Mouse (Mus musculus) MEL (cell line): ENCODE data around the gene Sipa1l1. TPM values are rescaled to one million over a fixed set of nuclear protein-coding genes. Genes with fewer than 3 reads are reported as not detected.

Source experiments
- DNase-seq: peaks from one replicate; pipeline ENCODE4 v3.0.0; 2011; ENCODE audit warnings: low read depth, low spot score
- H3K27ac ChIP-seq: 2 replicates; pipeline ENCODE4 v1.5.1; 2012; ENCODE audit warnings: low read depth, mild to moderate bottlenecking, control low read depth, low read length, moderate library complexity; ENCODE audit not compliant: control insufficient read depth
- H3K27me3 ChIP-seq, 2 experiments: fragments of 150-350 bp in 1 of 2; sonication (generic) in 1 of 2; 2 replicates each; pipeline ENCODE4 v1.6.1; 2012; ENCODE audit warnings: low read length in 2 of 2, mild to moderate bottlenecking in 2 of 2, improper control_type of control experiment in 1 of 2, moderate library complexity in 1 of 2; ENCODE audit not compliant: insufficient read depth in 2 of 2, control insufficient read depth in 1 of 2
- H3K36me3 ChIP-seq, 2 experiments: 2 replicates each; pipeline ENCODE4 v1.6.1; 2012 to 2014; ENCODE audit warnings: low read length in 2 of 2, improper control_type of control experiment in 1 of 2, inconsistent platforms in 1 of 2, mild to moderate bottlenecking in 1 of 2; ENCODE audit not compliant: insufficient read depth in 2 of 2, control insufficient read depth in 1 of 2
- H3K4me1 ChIP-seq, 2 experiments: fragments of 150-350 bp in 1 of 2; sonication (generic) in 1 of 2; 2 replicates each; pipeline ENCODE4 v1.6.1; 2012; ENCODE audit warnings: low read length in 2 of 2, improper control_type of control experiment in 1 of 2, mild to moderate bottlenecking in 1 of 2; ENCODE audit not compliant: insufficient read depth in 2 of 2, control insufficient read depth in 1 of 2
- H3K4me3 ChIP-seq, 2 experiments: fragments of 150-350 bp in 1 of 2; sonication (generic) in 1 of 2; 2 replicates each; pipeline ENCODE4 v1.5.1; 2012; ENCODE audit warnings: low read depth in 2 of 2, low read length in 2 of 2, mild to moderate bottlenecking in 2 of 2, moderate library complexity in 2 of 2, control low read depth in 1 of 2, improper control_type of control experiment in 1 of 2; ENCODE audit not compliant: control insufficient read depth in 1 of 2, insufficient read depth in 1 of 2
- H3K79me2 ChIP-seq: 2 replicates; pipeline ENCODE4 v1.6.1; 2012; ENCODE audit warnings: mild to moderate bottlenecking, low read length, moderate library complexity; ENCODE audit not compliant: control insufficient read depth, poor library complexity, insufficient read depth
- H3K9ac ChIP-seq: 2 replicates; pipeline ENCODE4 v1.6.1; 2012; ENCODE audit warnings: low read depth, mild to moderate bottlenecking, control low read depth, low read length, moderate library complexity; ENCODE audit not compliant: control insufficient read depth, poor library complexity, severe bottlenecking
- H3K9me3 ChIP-seq: fragments of 150-350 bp; sonication (generic); replicated peaks from 2 replicates; pipeline ENCODE4 v1.6.1; 2012; ENCODE audit warnings: mild to moderate bottlenecking, low read length, improper control_type of control experiment, moderate library complexity; ENCODE audit not compliant: insufficient read depth
- BHLHE40 ChIP-seq: IDR thresholded peaks from 2 replicates; pipeline ENCODE4 v1.6.1; 2012; ENCODE audit warnings: low read depth, mild to moderate bottlenecking, inconsistent platforms, low read length, improper control_type of control experiment, borderline replicate concordance
- CHD1 ChIP-seq: IDR thresholded peaks from 2 replicates; pipeline ENCODE4 v1.6.1; 2012; ENCODE audit warnings: low read depth, mild to moderate bottlenecking, inconsistent platforms, low read length, improper control_type of control experiment
- CHD2 ChIP-seq: IDR thresholded peaks from 2 replicates; pipeline ENCODE4 v1.6.1; 2011; ENCODE audit warnings: low read length, improper control_type of control experiment
- CTCF ChIP-seq, 3 experiments: IDR thresholded peaks in 2 of 3; conservative IDR thresholded peaks in 1 of 3; 2 replicates each; pipeline ENCODE4 v1.5.1; 2011 to 2012; ENCODE audit warnings: low read length in 3 of 3, low read depth in 2 of 3, mild to moderate bottlenecking in 2 of 3, improper control_type of control experiment in 1 of 3, inconsistent platforms in 1 of 3, mixed read lengths in 1 of 3, moderate library complexity in 1 of 3; ENCODE audit not compliant: control insufficient read depth in 1 of 3, insufficient read depth in 1 of 3, poor library complexity in 1 of 3, severe bottlenecking in 1 of 3
- ELF1 ChIP-seq: IDR thresholded peaks from 2 replicates; pipeline ENCODE4 v1.6.1; 2014; ENCODE audit warnings: low read depth, mild to moderate bottlenecking, inconsistent platforms, low read length, improper control_type of control experiment, moderate library complexity
- ETS1 ChIP-seq: IDR thresholded peaks from 2 replicates; pipeline ENCODE4 v1.6.1; 2012; ENCODE audit warnings: low read depth, mild to moderate bottlenecking, inconsistent platforms, low read length, improper control_type of control experiment, moderate library complexity
- GABPA ChIP-seq: IDR thresholded peaks from 2 replicates; pipeline ENCODE4 v1.6.1; 2012; ENCODE audit warnings: low read depth, mild to moderate bottlenecking, inconsistent platforms, low read length, improper control_type of control experiment, moderate library complexity
- GATA1 ChIP-seq: IDR thresholded peaks from 2 replicates; pipeline ENCODE4 v1.6.1; 2011; ENCODE audit warnings: low read depth, low read length, improper control_type of control experiment
- JUND ChIP-seq: IDR thresholded peaks from 2 replicates; pipeline ENCODE4 v1.6.1; 2011; ENCODE audit warnings: low read depth, mild to moderate bottlenecking, improper control_type of control experiment, low read length
- KAT2A ChIP-seq: conservative IDR thresholded peaks from 2 replicates; pipeline ENCODE4 v1.6.1; 2012; ENCODE audit warnings: low read depth, low read length, improper control_type of control experiment, inconsistent platforms
- MAX ChIP-seq: IDR thresholded peaks from 2 replicates; pipeline ENCODE4 v1.6.1; 2011; ENCODE audit warnings: low read length, improper control_type of control experiment
- MAZ ChIP-seq: IDR thresholded peaks from 2 replicates; pipeline ENCODE4 v1.6.1; 2012; ENCODE audit warnings: low read depth, mild to moderate bottlenecking, inconsistent platforms, low read length, improper control_type of control experiment
- MEF2A ChIP-seq: IDR thresholded peaks from 2 replicates; pipeline ENCODE4 v1.6.1; 2014; ENCODE audit warnings: low read depth, mild to moderate bottlenecking, inconsistent platforms, low read length, improper control_type of control experiment; ENCODE audit not compliant: poor library complexity, insufficient replicate concordance, severe bottlenecking; ENCODE audit errors: extremely low read depth
- MYB ChIP-seq: IDR thresholded peaks from 2 replicates; pipeline ENCODE4 v1.6.1; 2011; ENCODE audit warnings: mild to moderate bottlenecking, low read depth, low read length, improper control_type of control experiment
- NELFE ChIP-seq: IDR thresholded peaks from 2 replicates; pipeline ENCODE4 v1.6.1; 2011; ENCODE audit warnings: low read depth, low read length, improper control_type of control experiment
- NRF1 ChIP-seq: IDR thresholded peaks from 2 replicates; pipeline ENCODE4 v1.6.1; 2014; ENCODE audit warnings: low read depth, mild to moderate bottlenecking, inconsistent platforms, low read length, improper control_type of control experiment, moderate library complexity; ENCODE audit not compliant: poor library complexity, insufficient read depth, severe bottlenecking
- POLR2AphosphoS5 ChIP-seq: IDR thresholded peaks from 2 replicates; pipeline ENCODE4 v1.6.1; 2012; ENCODE audit warnings: low read depth, borderline replicate concordance, mild to moderate bottlenecking, inconsistent platforms, low read length, moderate library complexity, mixed read lengths
- RAD21 ChIP-seq: IDR thresholded peaks from 2 replicates; pipeline ENCODE4 v1.6.1; 2011; ENCODE audit warnings: mild to moderate bottlenecking, low read depth, low read length, improper control_type of control experiment
- RCOR1 ChIP-seq: IDR thresholded peaks from 2 replicates; pipeline ENCODE4 v1.6.1; 2012; ENCODE audit warnings: low read depth, mild to moderate bottlenecking, inconsistent platforms, low read length, improper control_type of control experiment
- SMC3 ChIP-seq: IDR thresholded peaks from 2 replicates; pipeline ENCODE4 v1.6.1; 2011; ENCODE audit warnings: low read depth, low read length, improper control_type of control experiment
- TAL1 ChIP-seq: IDR thresholded peaks from 2 replicates; pipeline ENCODE4 v1.6.1; 2012; ENCODE audit warnings: mild to moderate bottlenecking, inconsistent platforms, low read length, moderate library complexity, mixed read lengths
- TBP ChIP-seq: IDR thresholded peaks from 2 replicates; pipeline ENCODE4 v1.8.0; 2011; ENCODE audit warnings: low read depth, low read length, improper control_type of control experiment
- TCF12 ChIP-seq: IDR thresholded peaks from 2 replicates; pipeline ENCODE4 v1.6.1; 2014; ENCODE audit warnings: low read depth, mild to moderate bottlenecking, inconsistent platforms, low read length, improper control_type of control experiment, moderate library complexity
- USF2 ChIP-seq, 2 experiments: IDR thresholded peaks; 2 replicates each; pipeline ENCODE4 v1.6.1; 2011 to 2012; ENCODE audit warnings: improper control_type of control experiment in 2 of 2, low read length in 2 of 2, borderline replicate concordance in 1 of 2, inconsistent platforms in 1 of 2, low read depth in 1 of 2, mild to moderate bottlenecking in 1 of 2; ENCODE audit not compliant: insufficient read depth in 1 of 2
- ZC3H11A ChIP-seq: IDR thresholded peaks from 2 replicates; pipeline ENCODE4 v1.6.1; 2012; ENCODE audit warnings: low read depth, mild to moderate bottlenecking, inconsistent platforms, low read length, improper control_type of control experiment
- ZKSCAN1 ChIP-seq: IDR thresholded peaks from 2 replicates; pipeline ENCODE4 v1.6.1; 2012; ENCODE audit warnings: low read depth, mild to moderate bottlenecking, inconsistent platforms, low read length, improper control_type of control experiment, moderate library complexity
- ZMIZ1 ChIP-seq: IDR thresholded peaks from 2 replicates; pipeline ENCODE4 v1.6.1; 2012; ENCODE audit warnings: low read depth, mild to moderate bottlenecking, inconsistent platforms, low read length, improper control_type of control experiment, moderate library complexity
- ZNF384 ChIP-seq: IDR thresholded peaks from 2 replicates; pipeline ENCODE4 v1.6.1; 2012; ENCODE audit warnings: low read depth, mild to moderate bottlenecking, inconsistent platforms, low read length, improper control_type of control experiment
- polyA plus RNA-seq, 2 experiments: library from polyadenylated mRNA; stranded (reverse) in 1 of 2; unstranded in 1 of 2; fragments of >175 nt in 1 of 2; fragments of >200 nt in 1 of 2; gene quantifications; 2 replicates each; pipeline versions ENCODE4 v1.2.1 to v1.2.4; 2012; ENCODE audit warnings: low replicate concordance in 2 of 2, low read depth in 1 of 2; ENCODE audit not compliant: insufficient read length in 2 of 2, insufficient read depth in 1 of 2, missing spikeins in 1 of 2
- total RNA-seq: library from RNA; depleted of rRNA; stranded (reverse); fragments of 300-350 nt; gene quantifications from 2 replicates; pipeline ENCODE4 v1.2.3, GENCODE M21; 2012

The Sipa1l1 gene
- total and polyA plus RNA-seq, 3 experiments, result 18.1 to 42.7 (median 19.3) TPM

DNA sequence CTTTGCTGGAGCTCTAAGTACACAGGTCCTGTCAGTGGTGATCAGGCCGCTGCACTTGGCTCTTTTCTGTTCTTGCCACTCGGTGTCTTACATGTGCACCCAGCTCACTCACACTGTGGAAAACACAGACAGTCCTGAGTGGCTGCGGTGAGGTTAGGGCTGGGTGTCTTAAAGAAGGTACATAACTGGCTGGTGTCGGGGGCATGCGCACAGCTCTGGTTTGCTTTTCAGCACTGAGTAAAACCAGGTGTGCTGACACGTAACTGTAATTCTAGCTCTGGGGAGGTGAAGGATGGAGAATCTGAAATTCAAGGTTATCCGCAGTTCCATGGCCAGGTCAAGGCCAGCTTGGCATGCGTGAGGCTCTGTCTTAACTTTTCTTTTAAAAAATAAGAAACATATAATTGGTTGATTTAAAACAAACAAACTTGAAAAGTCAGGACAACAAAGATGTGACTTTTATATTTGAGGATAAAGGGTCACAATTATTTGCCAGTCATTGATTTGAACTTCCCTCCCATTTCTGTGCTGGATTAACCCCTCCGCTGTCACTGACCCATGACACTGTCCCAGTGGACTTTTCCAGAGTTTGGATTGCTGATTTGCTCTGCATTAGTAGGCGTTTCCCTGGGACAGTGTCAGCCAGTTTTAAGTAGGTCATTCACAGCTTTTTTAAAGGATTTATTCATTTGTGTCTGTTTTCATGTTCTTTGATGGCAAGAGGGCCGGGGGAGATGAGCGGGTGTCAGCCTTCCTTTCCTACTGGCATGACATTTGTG is 163.9 kb downstream of the Sipa1l1 start:
- Histone ChIP-seq H3K27ac (no peak overlapping the region), H3K79me2 (no peaks in the 10 kb centered on the region), H3K9ac (no peak overlapping the region), H3K27me3 (no peaks in the 10 kb centered on the region), H3K4me3 (no peak overlapping the region), H3K4me1 (no peaks in the 10 kb centered on the region), H3K9me3 (no peaks in the 10 kb centered on the region), H3K36me3 (no peaks in the 10 kb centered on the region; a peak in 2 of 4 replicates)
- no peak for TF ChIP-seq KAT2A
- TF ChIP-seq ELF1, result no peak
- no peak for TF ChIP-seq GATA1
- no peak for TF ChIP-seq MYB
- TF ChIP-seq USF2 (IDR thresholded peaks at IDR 0.05; ENCODE audit: borderline replicate concordance in 1 of 2, insufficient read depth in 1 of 2, low read depth in 1 of 2, low read length in 2 of 2), result no peak
- TF ChIP-seq NELFE, result no peak
- TF ChIP-seq CTCF (IDR thresholded peaks at IDR 0.05 in 2 of 3, conservative IDR thresholded peaks at IDR 0.05 in 1 of 3; ENCODE audit: control insufficient read depth in 1 of 3, insufficient read depth in 1 of 3, low read depth in 2 of 3, low read length in 3 of 3, poor library complexity in 1 of 3, severe bottlenecking in 1 of 3), result no peak
- no peak for TF ChIP-seq JUND
- TF ChIP-seq CHD1, result no peak
- TF ChIP-seq TCF12, result no peak
- TF ChIP-seq BHLHE40, result no peak
- TF ChIP-seq NRF1, result no peak
- no peak for TF ChIP-seq RAD21
- no peak for TF ChIP-seq MEF2A
- no peak for TF ChIP-seq ETS1
- TF ChIP-seq POLR2AphosphoS5, result no peak
- TF ChIP-seq MAX, result no peak
- TF ChIP-seq RCOR1, result no peak
- no peak for TF ChIP-seq ZMIZ1
- DNase-seq, result no peak

- Histone ChIP-seq H3K36me3 (no peaks in the 10 kb centered on the region; a peak in 2 of 4 replicates), H3K4me3 (no peak overlapping the region)
- no peak for TF ChIP-seq ZKSCAN1
- TF ChIP-seq ZNF384, result no peak
- TF ChIP-seq SMC3, result no peak
- TF ChIP-seq GATA1, result no peak
- no peak for TF ChIP-seq MAZ
- TF ChIP-seq BHLHE40, result no peak
- no peak for TF ChIP-seq GABPA
- TF ChIP-seq MYB, result no peak
- no peak for TF ChIP-seq TCF12
- TF ChIP-seq MEF2A, result no peak
- no peak for TF ChIP-seq USF2 (IDR thresholded peaks at IDR 0.05; ENCODE audit: borderline replicate concordance in 1 of 2, insufficient read depth in 1 of 2, low read depth in 1 of 2, low read length in 2 of 2)
- no peak for TF ChIP-seq TAL1
- no peak for TF ChIP-seq ZC3H11A
- TF ChIP-seq RAD21, result no peak
- TF ChIP-seq CTCF (IDR thresholded peaks at IDR 0.05 in 2 of 3, conservative IDR thresholded peaks at IDR 0.05 in 1 of 3; ENCODE audit: control insufficient read depth in 1 of 3, insufficient read depth in 1 of 3, low read depth in 2 of 3, low read length in 3 of 3, poor library complexity in 1 of 3, severe bottlenecking in 1 of 3), result no peak
- no peak for TF ChIP-seq MAX
- no peak for TF ChIP-seq TBP
- no peak for TF ChIP-seq CHD2
- TF ChIP-seq, all 39 proteins: peak for 0
- Histone ChIP-seq H3K79me2 (no peaks in the 10 kb centered on the region), H3K27me3 (no peaks in the 10 kb centered on the region), H3K9me3 (no peaks in the 10 kb centered on the region), H3K27ac (no peak overlapping the region), H3K9ac (no peak overlapping the region), H3K4me1 (no peaks in the 10 kb centered on the region)
- no peak for DNase-seq
These were observed 164.9 kb downstream of the Sipa1l1 start for GRCm38 (mm10) chr12:82333999-82334398.
